Mouse (Mus musculus): Measurements from ENCODE around the gene Iqgap2. TPM values are rescaled to one million over a fixed set of nuclear protein-coding genes. Genes with fewer than 3 reads are reported as not detected.
A peak's percentile ranks its signal among the peaks of the same experiment; 100 is the strongest.

Gene Iqgap2
- polyA plus RNA-seq, 1 experiment from 2014 or later = 18.5 TPM

DNA sequence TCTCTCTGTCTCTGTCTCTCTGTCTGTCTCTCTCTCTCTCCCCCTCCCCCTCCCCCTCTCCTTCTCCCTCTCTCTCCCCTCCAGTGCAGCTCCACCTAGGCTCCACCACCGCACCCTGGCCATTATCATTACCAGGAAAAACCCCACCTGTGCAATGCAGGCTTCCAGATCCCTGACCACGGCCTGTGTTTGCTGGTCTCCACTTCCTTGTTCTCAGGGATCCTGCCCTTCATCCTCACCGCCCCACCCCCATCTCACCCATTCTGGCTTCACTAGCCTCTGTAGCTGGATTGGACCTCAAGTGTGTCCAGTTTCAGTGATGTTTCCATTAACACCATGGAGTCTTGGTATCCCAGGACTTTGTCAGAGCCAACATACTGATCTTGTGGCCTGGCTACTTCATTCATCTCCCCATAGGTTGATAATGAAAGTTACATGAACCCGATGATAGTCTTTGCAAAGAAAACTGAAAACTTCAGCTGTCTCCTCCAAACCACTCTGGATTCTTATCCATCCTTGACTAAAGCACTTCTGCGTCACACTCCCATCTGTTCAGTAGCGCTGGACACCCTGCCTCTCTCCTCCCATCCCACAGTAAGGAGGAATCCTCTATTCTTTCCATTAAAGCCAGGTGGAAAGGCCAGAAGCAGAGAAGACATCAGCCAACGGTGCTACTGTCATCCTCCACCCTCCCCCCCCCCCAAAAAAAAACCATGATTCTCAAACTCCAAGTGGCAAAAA, 62.1 kb downstream of the Iqgap2 start:
- Histone ChIP-seq H3K4me2 (no peak overlapping the region), H3K4me1 (ENCODE audit: control insufficient read depth, insufficient read depth, low read length) (peaks cover 2% of the 10 kb centered on the region; the same call in 1 of the 2 replicates), H3K27ac (ENCODE audit: low read depth, low read length) (no peak overlapping the region), H3K36me3 (ENCODE audit: control insufficient read depth, insufficient read depth, low read length) (no peaks in the 10 kb centered on the region), H3K9ac (ENCODE audit: low read length) (no peak overlapping the region), H3K4me3 (ENCODE audit: low read depth, low read length) (no peak overlapping the region), H3K27me3 (ENCODE audit: control insufficient read depth, insufficient read depth, low read length) (no peaks in the 10 kb centered on the region), H3K9me3 (ENCODE audit: control insufficient read depth, low read length) (no peaks in the 10 kb centered on the region)
- 87% methylated on average over 7 of the region's 7 CpGs for WGBS
- DNase-seq (ENCODE audit: low spot score, missing footprints) (no peak), ATAC-seq (ENCODE audit: low FRiP score) (no peak)

DNA sequence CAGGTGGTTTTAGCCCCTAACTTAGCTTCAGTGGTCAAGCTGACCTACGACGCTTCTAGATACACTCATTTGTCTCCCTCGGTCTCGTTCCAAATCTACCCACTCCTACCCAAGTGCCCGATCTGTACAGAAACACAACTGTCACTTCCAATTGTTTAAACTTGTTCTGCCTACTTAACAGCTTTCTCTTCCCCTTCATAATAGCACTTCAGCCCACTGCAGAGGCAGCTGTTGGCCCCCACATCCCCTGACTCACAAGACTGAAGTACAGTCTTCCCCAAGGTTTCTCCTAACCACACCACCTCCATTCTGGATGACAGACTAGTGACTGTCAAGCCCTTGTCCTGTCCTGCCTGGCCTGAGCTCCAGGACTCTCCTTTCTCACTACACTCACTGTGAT, 63.1 kb downstream of the Iqgap2 start:
- Histone ChIP-seq H3K4me1 (ENCODE audit: control insufficient read depth, insufficient read depth, low read length) (peaks cover 2% of the 10 kb centered on the region; the same call in 1 of the 2 replicates), H3K9ac (ENCODE audit: low read length) (no peak overlapping the region), H3K36me3 (ENCODE audit: control insufficient read depth, insufficient read depth, low read length) (no peaks in the 10 kb centered on the region), H3K4me2 (no peak overlapping the region), H3K27me3 (ENCODE audit: control insufficient read depth, insufficient read depth, low read length) (no peaks in the 10 kb centered on the region), H3K4me3 (ENCODE audit: low read depth, low read length) (no peak overlapping the region), H3K27ac (ENCODE audit: low read depth, low read length) (no peak overlapping the region), H3K9me3 (ENCODE audit: control insufficient read depth, low read length) (no peaks in the 10 kb centered on the region)
- ATAC-seq (ENCODE audit: low FRiP score) (no peak), DNase-seq (ENCODE audit: low spot score, missing footprints) (no peak)
- WGBS = 94% methylated on average over 5 of the region's 5 CpGs

GRCm38 (mm10) chr13:95826178-95826577, 65.5 kb downstream of the Iqgap2 start:
- Histone ChIP-seq H3K9ac (ENCODE audit: low read length) (no peak overlapping the region), H3K36me3 (ENCODE audit: control insufficient read depth, insufficient read depth, low read length) (no peaks in the 10 kb centered on the region), H3K4me2 (no peak overlapping the region), H3K4me3 (ENCODE audit: low read depth, low read length) (no peak overlapping the region), H3K27me3 (ENCODE audit: control insufficient read depth, insufficient read depth, low read length) (no peaks in the 10 kb centered on the region), H3K4me1 (ENCODE audit: control insufficient read depth, insufficient read depth, low read length) (no peaks in the 10 kb centered on the region), H3K27ac (ENCODE audit: low read depth, low read length) (no peak overlapping the region), H3K9me3 (ENCODE audit: control insufficient read depth, low read length) (no peaks in the 10 kb centered on the region)
- ATAC-seq (ENCODE audit: low FRiP score) (no peak), DNase-seq (ENCODE audit: low spot score, missing footprints) (no peak)
- 89% methylated on average over 6 of the region's 6 CpGs for WGBS

- H3K27me3 ChIP-seq (ENCODE audit: control insufficient read depth, insufficient read depth, low read length) = no peaks in the 10 kb centered on the region
- ATAC-seq (ENCODE audit: low FRiP score) (no peak), DNase-seq (ENCODE audit: low spot score, missing footprints) (no peak)
- H3K9ac ChIP-seq (ENCODE audit: low read length) = no peak overlapping the region
- no peaks in the 10 kb centered on the region for H3K9me3 ChIP-seq (ENCODE audit: control insufficient read depth, low read length)
- H3K27ac ChIP-seq (ENCODE audit: low read depth, low read length) = no peak overlapping the region
- 79% methylated on average over 6 of the region's 6 CpGs for WGBS
- H3K4me1 ChIP-seq (ENCODE audit: control insufficient read depth, insufficient read depth, low read length) = no peaks in the 10 kb centered on the region
- no peaks in the 10 kb centered on the region for H3K36me3 ChIP-seq (ENCODE audit: control insufficient read depth, insufficient read depth, low read length)
- H3K4me2 ChIP-seq = no peak overlapping the region
- no peak overlapping the region for H3K4me3 ChIP-seq (ENCODE audit: low read depth, low read length)
Observed at GRCm38 (mm10) chr13:95822918-95823317, 68.8 kb downstream of the Iqgap2 start.

GRCm38 (mm10) chr13:95820071-95820470, 71.7 kb downstream of the Iqgap2 start:
- WGBS = 91% methylated on average over 9 of the region's 9 CpGs
- no peaks in the 10 kb centered on the region for H3K4me1 ChIP-seq (ENCODE audit: control insufficient read depth, insufficient read depth, low read length)
- no peak overlapping the region for H3K4me2 ChIP-seq
- DNase-seq (ENCODE audit: low spot score, missing footprints) (no peak), ATAC-seq (ENCODE audit: low FRiP score) (no peak)
- H3K36me3 ChIP-seq (ENCODE audit: control insufficient read depth, insufficient read depth, low read length) = no peaks in the 10 kb centered on the region
- H3K4me3 ChIP-seq (ENCODE audit: low read depth, low read length) = no peak overlapping the region
- H3K27me3 ChIP-seq (ENCODE audit: control insufficient read depth, insufficient read depth, low read length) = no peaks in the 10 kb centered on the region
- H3K9ac ChIP-seq (ENCODE audit: low read length) = no peak overlapping the region
- no peak overlapping the region for H3K27ac ChIP-seq (ENCODE audit: low read depth, low read length)
- no peaks in the 10 kb centered on the region for H3K9me3 ChIP-seq (ENCODE audit: control insufficient read depth, low read length)

GRCm38 (mm10) chr13:95818941-95819340, 72.8 kb downstream of the Iqgap2 start:
- Histone ChIP-seq H3K9ac (ENCODE audit: low read length) (no peak overlapping the region), H3K36me3 (ENCODE audit: control insufficient read depth, insufficient read depth, low read length) (no peaks in the 10 kb centered on the region), H3K4me3 (ENCODE audit: low read depth, low read length) (no peak overlapping the region), H3K27ac (ENCODE audit: low read depth, low read length) (no peak overlapping the region), H3K4me2 (no peak overlapping the region), H3K27me3 (ENCODE audit: control insufficient read depth, insufficient read depth, low read length) (no peaks in the 10 kb centered on the region), H3K4me1 (ENCODE audit: control insufficient read depth, insufficient read depth, low read length) (no peaks in the 10 kb centered on the region), H3K9me3 (ENCODE audit: control insufficient read depth, low read length) (no peaks in the 10 kb centered on the region)
- 86% methylated on average over 4 of the region's 4 CpGs for WGBS
- no peak for ATAC-seq (ENCODE audit: low FRiP score)
- no peak for DNase-seq (ENCODE audit: low spot score, missing footprints)

- H3K27ac ChIP-seq (ENCODE audit: low read depth, low read length) = no peak overlapping the region
- H3K9ac ChIP-seq (ENCODE audit: low read length) = no peak overlapping the region
- DNase-seq (ENCODE audit: low spot score, missing footprints) = no peak
- H3K27me3 ChIP-seq (ENCODE audit: control insufficient read depth, insufficient read depth, low read length) = no peaks in the 10 kb centered on the region
- H3K4me1 ChIP-seq (ENCODE audit: control insufficient read depth, insufficient read depth, low read length) = no peaks in the 10 kb centered on the region
- WGBS = 91% methylated on average over 3 of the region's 3 CpGs
- no peak for ATAC-seq (ENCODE audit: low FRiP score)
- H3K4me2 ChIP-seq = no peak overlapping the region
- no peaks in the 10 kb centered on the region for H3K9me3 ChIP-seq (ENCODE audit: control insufficient read depth, low read length)
- no peak overlapping the region for H3K4me3 ChIP-seq (ENCODE audit: low read depth, low read length)
- H3K36me3 ChIP-seq (ENCODE audit: control insufficient read depth, insufficient read depth, low read length) = no peaks in the 10 kb centered on the region
Observed at GRCm38 (mm10) chr13:95813643-95814042, 78.1 kb downstream of the Iqgap2 start.

DNA sequence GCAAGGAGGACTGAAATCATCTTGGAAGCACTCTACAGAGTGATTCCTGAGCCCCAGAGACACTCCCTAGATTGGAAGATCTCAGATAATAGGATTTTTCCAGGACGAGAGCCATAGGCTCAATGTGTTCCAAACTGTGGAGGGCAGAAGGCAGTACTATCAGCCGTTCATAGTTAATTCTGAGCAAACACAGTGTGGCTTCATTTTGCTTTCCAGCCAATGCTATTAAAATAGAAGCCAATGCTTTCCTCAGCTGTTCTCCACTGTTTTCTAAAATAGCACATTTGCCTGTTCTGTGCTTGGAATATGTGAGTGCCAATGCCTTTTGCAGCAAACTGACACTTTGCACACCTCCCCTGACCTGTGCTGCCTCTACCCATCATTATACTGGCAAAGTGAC, 80.9 kb downstream of the Iqgap2 start:
- no peaks in the 10 kb centered on the region for H3K36me3 ChIP-seq (ENCODE audit: control insufficient read depth, insufficient read depth, low read length)
- no peak overlapping the region for H3K4me3 ChIP-seq (ENCODE audit: low read depth, low read length)
- H3K27ac ChIP-seq (ENCODE audit: low read depth, low read length) = no peak overlapping the region
- H3K9me3 ChIP-seq (ENCODE audit: control insufficient read depth, low read length) = no peaks in the 10 kb centered on the region
- no peak for ATAC-seq (ENCODE audit: low FRiP score)
- no peak for DNase-seq (ENCODE audit: low spot score, missing footprints)
- 80% methylated on average over 2 of the region's 2 CpGs for WGBS
- no peak overlapping the region for H3K9ac ChIP-seq (ENCODE audit: low read length)
- H3K4me1 ChIP-seq (ENCODE audit: control insufficient read depth, insufficient read depth, low read length) = peaks cover 17% of the 10 kb centered on the region
- no peaks in the 10 kb centered on the region for H3K27me3 ChIP-seq (ENCODE audit: control insufficient read depth, insufficient read depth, low read length)
- H3K4me2 ChIP-seq = no peak overlapping the region

GRCm38 (mm10) chr13:95807106-95807750, 84.5 kb downstream of the Iqgap2 start:
- ATAC-seq (ENCODE audit: low FRiP score) (peak; percentile 97), DNase-seq (ENCODE audit: low spot score, missing footprints) (peak; percentile 95)
- Histone ChIP-seq H3K4me2 (peak overlapping the region; percentile 25; the same call in 1 of the 2 replicates), H3K4me1 (ENCODE audit: control insufficient read depth, insufficient read depth, low read length) (peaks cover 21% of the 10 kb centered on the region), H3K9ac (ENCODE audit: low read length) (no peak overlapping the region), H3K27ac (ENCODE audit: low read depth, low read length) (peak overlapping the region; percentile 41; the same call in 1 of the 2 replicates), H3K36me3 (ENCODE audit: control insufficient read depth, insufficient read depth, low read length) (no peaks in the 10 kb centered on the region), H3K27me3 (ENCODE audit: control insufficient read depth, insufficient read depth, low read length) (no peaks in the 10 kb centered on the region), H3K9me3 (ENCODE audit: control insufficient read depth, low read length) (no peaks in the 10 kb centered on the region), H3K4me3 (ENCODE audit: low read depth, low read length) (no peak overlapping the region)
- 7% methylated on average over 5 of the region's 5 CpGs for WGBS
